Mouse (Mus musculus) embryonic stem cell, embryonic (primary cell): ENCODE measurements around the gene Acox3.

Source experiments
- CTCF ChIA-PET, 4 experiments: fragments of 300-600 bp in 2 of 4; fragments of 350-600 bp in 2 of 4; sonication (Branson Sonifier 250); formaldehyde crosslinking; loops; one replicate each; lab custom pipeline; 2022; ENCODE audit warnings: inconsistent platforms in 2 of 4; lab: Charles Lee
- POLR2A ChIA-PET, 4 experiments: fragments of 300-600 bp in 2 of 4; fragments of 350-600 bp in 2 of 4; sonication (Branson Sonifier 250); formaldehyde crosslinking; loops; one replicate each; lab custom pipeline; 2022; ENCODE audit warnings: antibody characterized with exemption in 4 of 4, inconsistent platforms in 1 of 4; lab: Charles Lee

Acox3 gene

GRCm38 (mm10) chr5:35616943-35617342, 34.1 kb downstream of the Acox3 start:
- CTCF ChIA-PET, result interaction anchor here in 2 of 4 experiments (0.7 to 1.6 kb wide), 2 partner anchors 21 to 1572 kb away, joined by 3 to 4 read pairs; no protein-coding TSS in a partner anchor
- POLR2A ChIA-PET, result interaction anchor here in 1 of 4 experiments (0.6 to 0.7 kb wide), 2 partner anchors 24 to 47 kb away, joined by 3 to 4 read pairs; no protein-coding TSS in a partner anchor

GRCm38 (mm10) chr5:35621114-35621513, 38.3 kb downstream of the Acox3 start:
- ChIA-PET POLR2A (interaction anchor here in 2 of 4 experiments (1.2 to 1.3 kb wide), 2 partner anchors 12 to 50 kb away, joined by 3 read pairs; no protein-coding TSS in a partner anchor), CTCF (interaction anchor here in 3 of 4 experiments (0.9 to 1.2 kb wide), 3 partner anchors 25 to 174 kb away, joined by 3 to 4 read pairs (median 3); no protein-coding TSS in a partner anchor)

- CTCF ChIA-PET, result interaction anchor here in 3 of 4 experiments (1.0 to 1.7 kb wide), 4 partner anchors 32 to 90 kb away, joined by 3 to 4 read pairs (median 3); no protein-coding TSS in a partner anchor
- POLR2A ChIA-PET, result interaction anchor here in 1 of 4 experiments (1.0 to 1.3 kb wide), 3 partner anchors 9 to 71 kb away, joined by 3 to 6 read pairs (median 4); no protein-coding TSS in a partner anchor
These were observed 41.0 kb downstream of the Acox3 start for GRCm38 (mm10) chr5:35623831-35624230.

- ChIA-PET CTCF (interaction anchor here in 1 of 4 experiments (1.6 kb wide), 1 partner anchor 31 kb away, joined by 3 read pairs; no protein-coding TSS in a partner anchor), POLR2A (interaction anchor here in 1 of 4 experiments (1.2 to 1.3 kb wide), 2 partner anchors 10 to 15 kb away, joined by 4 to 6 read pairs; no protein-coding TSS in a partner anchor)
These were observed 42.0 kb downstream of the Acox3 start for GRCm38 (mm10) chr5:35624751-35625239.

- ChIA-PET POLR2A (interaction anchor here in 1 of 4 experiments (1.2 kb wide), 1 partner anchor 66 kb away, joined by 3 read pairs; no protein-coding TSS in a partner anchor), CTCF (interaction anchor here (0.6 to 2.3 kb wide), 11 partner anchors 11 to 169 kb away, joined by 3 to 9 read pairs (median 5); no protein-coding TSS in a partner anchor)
These were observed 43.6 kb downstream of the Acox3 start for GRCm38 (mm10) chr5:35626408-35626807.

GRCm38 (mm10) chr5:35627307-35627840, 44.5 kb downstream of the Acox3 start:
- POLR2A ChIA-PET, result interaction anchor here in 3 of 4 experiments (0.6 to 1.2 kb wide), 3 partner anchors 31 to 771 kb away, joined by 3 to 5 read pairs (median 3); no protein-coding TSS in a partner anchor
- CTCF ChIA-PET, result interaction anchor here (0.5 to 2.3 kb wide), 41 partner anchors 8 to 243 kb away, joined by 3 to 9 read pairs (median 4); partner anchors contain the start of genes Ablim2 (in 1 of the 4) and Htra3 (in 1 of the 4)

- ChIA-PET CTCF (interaction anchor here (0.6 to 2.1 kb wide), 11 partner anchors 11 to 92 kb away, joined by 3 to 9 read pairs (median 3); no protein-coding TSS in a partner anchor), POLR2A (no interaction called here)
These were observed 45.8 kb downstream of the Acox3 start for GRCm38 (mm10) chr5:35628685-35629084.

- ChIA-PET POLR2A (no interaction called here), CTCF (interaction anchor here in 3 of 4 experiments (0.6 to 2.1 kb wide), 4 partner anchors 18 to 85 kb away, joined by 3 to 5 read pairs (median 3); no protein-coding TSS in a partner anchor)
These were observed 46.5 kb downstream of the Acox3 start for GRCm38 (mm10) chr5:35629333-35629732.

- CTCF ChIA-PET, result interaction anchor here in 3 of 4 experiments (0.6 to 1.4 kb wide), 3 partner anchors 35 to 65 kb away, joined by 4 to 10 read pairs (median 4); no protein-coding TSS in a partner anchor
These were observed 47.9 kb downstream of the Acox3 start for GRCm38 (mm10) chr5:35630706-35631105.

GRCm38 (mm10) chr5:35631224-35631623, 48.4 kb downstream of the Acox3 start:
- ChIA-PET POLR2A (interaction anchor here in 2 of 4 experiments (0.6 to 0.9 kb wide), 2 partner anchors 109 to 563 kb away, joined by 3 read pairs; no protein-coding TSS in a partner anchor), CTCF (interaction anchor here in 3 of 4 experiments (0.6 to 1.8 kb wide), 4 partner anchors 20 to 65 kb away, joined by 4 to 8 read pairs (median 4); no protein-coding TSS in a partner anchor)

More at GRCm38 (mm10) chr5:35630706-35631105, 47.9 kb downstream of the Acox3 start:
- POLR2A ChIA-PET, result interaction anchor here in 1 of 4 experiments (0.6 to 0.7 kb wide), 2 partner anchors 33 to 79 kb away, joined by 3 read pairs; no protein-coding TSS in a partner anchor

- POLR2A ChIA-PET, result interaction anchor here in 1 of 4 experiments (0.9 kb wide), 1 partner anchor 109 kb away, joined by 3 read pairs; no protein-coding TSS in a partner anchor
- CTCF ChIA-PET, result interaction anchor here in 1 of 4 experiments (1.8 kb wide), 1 partner anchor 36 kb away, joined by 4 read pairs; no protein-coding TSS in a partner anchor
These were observed 48.9 kb downstream of the Acox3 start for GRCm38 (mm10) chr5:35631755-35632154.

GRCm38 (mm10) chr5:35632841-35633240, 50.0 kb downstream of the Acox3 start:
- ChIA-PET CTCF (interaction anchor here in 1 of 4 experiments (1.8 kb wide), 1 partner anchor 37 kb away, joined by 4 read pairs; no protein-coding TSS in a partner anchor), POLR2A (interaction anchor here in 1 of 4 experiments (1.3 kb wide), 1 partner anchor 9 kb away, joined by 3 read pairs; no protein-coding TSS in a partner anchor)

- ChIA-PET POLR2A (no interaction called here), CTCF (interaction anchor here in 2 of 4 experiments (0.6 to 1.1 kb wide), 3 partner anchors 9 to 78 kb away, joined by 3 to 4 read pairs (median 3); no protein-coding TSS in a partner anchor)
These were observed 53.2 kb downstream of the Acox3 start for GRCm38 (mm10) chr5:35636016-35636415.

- ChIA-PET POLR2A (interaction anchor here in 1 of 4 experiments (1.2 kb wide), 1 partner anchor 9 kb away, joined by 3 read pairs; no protein-coding TSS in a partner anchor), CTCF (interaction anchor here in 2 of 4 experiments (0.7 to 1.7 kb wide), 4 partner anchors 49 to 672 kb away, joined by 3 to 4 read pairs (median 3); no protein-coding TSS in a partner anchor)
These were observed 59.2 kb downstream of the Acox3 start for GRCm38 (mm10) chr5:35641961-35642584.

- ChIA-PET POLR2A (interaction anchor here in 1 of 4 experiments (1.2 kb wide), 2 partner anchors 98 to 128 kb away, joined by 3 read pairs; no protein-coding TSS in a partner anchor), CTCF (interaction anchor here in 2 of 4 experiments (0.8 to 1.7 kb wide), 3 partner anchors 16 to 74 kb away, joined by 4 read pairs; no protein-coding TSS in a partner anchor)
These were observed 60.7 kb downstream of the Acox3 start for GRCm38 (mm10) chr5:35643401-35644048.

- ChIA-PET CTCF (interaction anchor here in 1 of 4 experiments (1.0 kb wide), 1 partner anchor 57 kb away, joined by 4 read pairs; no protein-coding TSS in a partner anchor), POLR2A (interaction anchor here in 1 of 4 experiments (1.2 kb wide), 1 partner anchor 128 kb away, joined by 3 read pairs; no protein-coding TSS in a partner anchor)
These were observed 61.2 kb downstream of the Acox3 start for GRCm38 (mm10) chr5:35644082-35644481.
